Mouse (Mus musculus): Measurements from ENCODE around the gene Prss53.
"Not testable (repeated sequence)": the region's sequence is repeated elsewhere in the genome, so short reads cannot be mapped to it uniquely, and the experiment has no call there.

Prss53 gene

GRCm38 (mm10) chr7:127912190-127912871 is 21.6 kb upstream of the Prss53 start, which contains the start of gene Kat8:
Gene Kat8, plus strand, starts transcription at chr7:127912516.
- peak; percentile 80 to 81 for DNase-seq (ENCODE audit: low spot score in 2 of 2)

DNA sequence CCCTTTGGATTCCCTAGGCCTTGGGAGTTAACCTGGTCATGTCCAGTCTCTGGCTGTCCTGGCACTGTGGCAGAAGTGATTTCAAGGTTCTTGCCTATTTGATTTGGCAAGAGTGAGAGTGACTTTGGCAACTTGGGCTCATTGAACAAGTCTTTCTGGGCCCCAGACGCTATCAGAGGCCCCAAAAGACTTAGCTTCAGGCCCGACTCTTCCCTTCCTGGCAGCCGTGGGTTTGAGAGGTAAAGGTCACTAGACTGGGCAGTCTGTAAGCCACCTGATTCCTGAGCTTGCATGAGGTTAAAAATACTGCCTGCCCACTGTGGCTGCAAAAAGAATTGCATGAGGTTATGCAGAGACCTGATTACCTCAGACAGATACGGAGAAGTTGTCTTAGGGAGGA is 17.9 kb upstream of the Prss53 start:
- DNase-seq (ENCODE audit: low spot score in 2 of 2) = no peak

DNA sequence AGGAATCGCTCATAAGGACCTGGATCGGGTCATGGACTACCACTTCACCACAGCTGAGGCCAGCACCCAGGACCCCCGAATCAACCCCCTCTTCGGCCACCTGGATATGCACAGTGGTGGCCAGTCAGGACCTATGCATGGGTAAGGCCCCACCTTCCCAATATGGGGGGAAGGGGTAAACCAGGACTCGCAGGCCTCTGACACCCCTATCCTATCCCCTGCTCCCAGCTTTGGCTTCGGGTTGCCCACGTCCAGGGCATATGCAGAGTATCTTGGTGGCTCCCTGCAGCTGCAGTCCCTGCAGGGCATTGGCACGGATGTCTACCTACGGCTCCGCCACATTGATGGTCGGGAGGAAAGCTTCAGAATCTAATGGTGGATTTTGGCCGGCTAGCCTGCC is 17.2 kb upstream of the Prss53 start:
- no peak for DNase-seq (ENCODE audit: low spot score in 2 of 2)

- DNase-seq (ENCODE audit: low spot score in 2 of 2) = peak; percentile 74 to 75
Measured at GRCm38 (mm10) chr7:127903971-127904796, 13.4 kb upstream of the Prss53 start, which contains the start of gene Bckdk. Gene Bckdk, plus strand, starts transcription at chr7:127904082.

DNA sequence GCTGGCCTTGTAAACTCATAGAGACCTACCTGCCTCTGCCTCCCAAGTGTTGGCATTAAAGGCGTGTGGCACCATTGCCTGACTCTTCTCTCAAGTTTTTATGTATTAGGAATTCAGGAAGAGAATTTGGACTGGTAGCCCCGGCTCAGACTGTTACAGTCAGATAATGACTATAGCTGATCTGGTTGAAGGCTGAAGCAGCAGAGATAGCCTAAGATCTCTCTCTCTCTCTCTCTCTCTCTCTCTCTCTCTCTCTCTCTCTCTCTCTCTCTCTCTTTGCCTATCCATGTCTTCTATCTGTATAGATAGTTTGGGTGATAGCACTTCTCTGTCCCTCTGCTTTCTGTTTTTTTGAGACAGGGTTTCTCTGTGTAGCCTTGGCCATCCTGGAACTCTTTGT is 11.0 kb upstream of the Prss53 start:
- DNase-seq (ENCODE audit: low spot score in 2 of 2) = no peak

GRCm38 (mm10) chr7:127899997-127900396 is 9.2 kb upstream of the Prss53 start:
- DNase-seq (ENCODE audit: low spot score in 2 of 2) = no peak

DNA sequence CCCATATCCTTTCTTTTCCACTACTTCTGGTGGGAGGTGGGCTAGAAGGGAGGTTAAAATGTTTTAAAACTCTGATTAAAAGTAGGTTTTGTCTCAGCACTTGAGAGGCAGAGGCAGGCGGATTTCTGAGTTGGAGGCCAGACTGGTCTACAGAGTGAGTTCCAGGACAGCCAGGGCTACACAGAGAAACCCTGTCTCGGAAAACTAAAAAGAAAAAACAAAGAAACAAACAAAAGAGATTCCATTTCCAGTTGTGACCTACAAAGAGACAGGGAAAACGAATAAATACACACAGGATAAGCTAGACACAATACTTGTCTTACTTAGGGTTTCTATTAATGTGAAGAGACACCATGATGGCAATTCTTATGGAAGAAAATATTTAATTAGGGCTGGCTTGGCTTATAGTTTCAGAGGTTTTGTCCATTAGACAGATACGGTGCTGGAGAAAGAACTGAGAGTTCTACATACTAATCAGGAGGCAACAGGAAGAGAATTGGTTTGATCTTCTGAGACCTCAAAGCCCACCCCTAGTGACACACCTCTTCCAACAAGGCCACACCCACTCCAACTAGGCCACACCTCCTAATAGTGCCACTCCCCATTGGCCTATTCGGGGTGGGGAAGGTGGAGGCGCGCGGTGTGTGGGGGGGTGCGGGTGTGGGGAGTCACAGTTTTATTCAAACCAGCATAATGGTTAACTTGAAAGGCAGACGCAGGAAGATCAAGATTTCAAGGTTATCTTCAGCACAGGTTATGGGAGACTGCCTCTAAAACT is 7.6 kb upstream of the Prss53 start:
- no peak for DNase-seq (ENCODE audit: low spot score in 2 of 2)

- no peak for DNase-seq (ENCODE audit: low spot score in 2 of 2)
Measured at GRCm38 (mm10) chr7:127897542-127897941, 6.8 kb upstream of the Prss53 start.

- DNase-seq (ENCODE audit: low spot score in 2 of 2) = no peak
Measured at GRCm38 (mm10) chr7:127896384-127896783, 5.6 kb upstream of the Prss53 start.

DNA sequence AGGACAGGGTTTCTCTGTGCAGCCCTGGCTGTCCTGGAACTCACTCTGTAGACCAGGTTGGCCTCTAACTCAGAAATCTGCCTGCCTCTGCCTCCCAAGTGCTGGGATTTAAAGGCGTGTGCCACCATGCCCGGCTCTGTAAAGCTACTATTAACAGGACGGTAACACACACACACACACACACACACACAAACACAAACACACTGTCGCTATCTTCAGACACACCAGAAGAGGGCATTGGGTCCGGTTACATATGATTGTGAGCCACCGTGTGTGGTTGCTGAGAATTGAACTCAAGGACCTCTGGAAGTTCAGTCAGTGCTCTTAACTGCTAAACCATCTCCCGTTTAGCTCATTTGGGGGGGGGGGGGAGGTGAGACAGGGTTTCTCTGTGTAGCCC is 5.1 kb upstream of the Prss53 start:
- DNase-seq (ENCODE audit: low spot score in 2 of 2) = not testable (repeated sequence)

GRCm38 (mm10) chr7:127895442-127895841 is 4.7 kb upstream of the Prss53 start, which contains the start of the genes Gm21974 and Vkorc1:
Gene Gm21974, minus strand, starts transcription at chr7:127895454.
Gene Vkorc1, minus strand, starts transcription at chr7:127895617.
- DNase-seq (ENCODE audit: low spot score in 2 of 2) = peak; percentile 95 to 96

- no peak for DNase-seq (ENCODE audit: low spot score in 2 of 2)
Measured at GRCm38 (mm10) chr7:127894480-127894879, 3.7 kb upstream of the Prss53 start.

DNA sequence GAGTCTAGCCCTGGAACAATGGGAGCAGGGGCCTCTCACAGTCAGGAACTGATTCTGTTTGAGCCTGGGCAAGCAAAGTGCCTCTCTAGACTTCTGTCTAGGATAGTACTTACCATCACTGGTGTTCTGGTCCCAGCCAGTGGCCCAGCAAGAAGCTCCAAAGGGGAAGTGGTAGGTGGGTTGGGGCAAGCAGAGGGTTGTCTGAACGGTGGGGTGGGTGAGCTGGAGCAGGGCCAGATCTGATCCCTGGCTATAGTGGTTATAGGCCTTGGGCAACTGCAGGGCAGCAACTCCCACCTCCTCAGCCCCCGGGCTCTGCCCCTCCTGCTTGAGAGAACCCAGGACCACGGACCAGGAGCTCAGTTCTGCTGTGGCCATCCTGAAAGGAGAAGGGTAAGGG is 1.9 kb downstream of the Prss53 start:
- DNase-seq (ENCODE audit: low spot score in 2 of 2) = no peak

- no peak for DNase-seq (ENCODE audit: low spot score in 2 of 2)
Measured at GRCm38 (mm10) chr7:127887781-127888180, 3.0 kb downstream of the Prss53 start.

DNA sequence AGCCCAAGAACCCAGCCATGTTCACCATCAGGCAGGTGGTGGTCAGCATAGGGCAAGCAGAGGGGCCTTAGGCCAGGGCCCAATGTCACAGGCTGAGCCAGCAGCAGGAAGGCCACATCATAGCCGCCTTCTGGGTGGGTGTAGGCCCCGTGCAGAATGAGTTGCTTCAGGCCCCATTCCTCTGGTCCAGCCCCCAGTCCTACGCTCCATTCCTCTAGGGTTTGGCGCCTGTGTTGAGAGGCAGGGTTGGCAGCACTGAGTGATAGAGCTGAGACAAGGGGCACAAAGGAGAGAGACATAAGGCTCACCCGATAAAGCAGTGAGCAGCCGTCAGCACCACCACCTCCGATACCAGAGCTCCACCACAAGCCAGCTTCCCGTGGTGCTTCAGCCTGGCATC is 3.6 kb downstream of the Prss53 start:
- DNase-seq (ENCODE audit: low spot score in 2 of 2) = no peak

- no peak for DNase-seq (ENCODE audit: low spot score in 2 of 2)
Measured at GRCm38 (mm10) chr7:127886551-127886950, 4.2 kb downstream of the Prss53 start.

GRCm38 (mm10) chr7:127885951-127886350 is 4.8 kb downstream of the Prss53 start:
- DNase-seq (ENCODE audit: low spot score in 2 of 2) = no peak

GRCm38 (mm10) chr7:127880431-127880830 is 10.3 kb downstream of the Prss53 start:
- no peak for DNase-seq (ENCODE audit: low spot score in 2 of 2)

DNA sequence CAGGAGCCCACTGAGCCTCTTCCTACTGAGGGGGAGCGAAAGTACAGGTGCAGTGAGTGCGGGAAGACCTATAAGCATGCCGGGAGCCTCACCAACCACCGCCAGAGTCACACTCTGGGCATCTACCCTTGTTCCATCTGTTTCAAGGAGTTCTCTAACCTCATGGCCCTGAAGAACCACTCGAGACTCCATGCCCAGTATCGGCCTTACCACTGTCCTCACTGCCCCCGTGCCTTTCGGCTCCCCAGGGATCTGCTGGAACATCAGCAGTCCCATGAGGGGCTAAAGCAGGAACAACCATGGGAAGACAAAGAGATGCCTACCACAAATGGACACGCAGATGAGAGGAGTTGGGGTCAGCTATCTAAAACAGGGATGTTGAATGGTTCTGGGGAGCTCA is 11.5 kb downstream of the Prss53 start:
- DNase-seq (ENCODE audit: low spot score in 2 of 2) = no peak

GRCm38 (mm10) chr7:127876467-127877348 is 14.1 kb downstream of the Prss53 start, which contains the start of gene Zfp668:
Gene Zfp668, minus strand, starts transcription at chr7:127876828.
- peak; percentile 84 to 87 for DNase-seq (ENCODE audit: low spot score in 2 of 2)

DNA sequence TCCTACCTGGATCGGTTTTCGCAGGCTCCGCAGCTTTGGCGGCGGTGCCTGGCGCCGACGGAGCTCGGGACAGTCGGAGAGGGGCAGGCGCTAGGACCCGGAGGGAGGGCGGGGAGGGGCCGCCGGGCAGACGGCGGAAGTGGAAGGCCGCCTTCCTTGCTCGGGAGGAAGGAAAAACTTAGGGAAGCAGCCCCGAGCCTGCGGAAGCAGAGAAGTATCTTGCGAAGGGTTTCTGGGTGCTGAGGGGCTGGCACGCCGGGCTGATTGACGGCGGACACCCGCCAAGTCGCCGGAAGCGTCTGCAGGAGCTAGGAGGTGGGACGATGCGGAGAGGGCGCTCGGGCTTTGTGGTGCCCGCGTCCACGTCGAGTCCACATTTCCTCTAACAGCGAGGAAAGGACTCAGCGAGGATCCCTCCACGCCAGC is 14.7 kb downstream of the Prss53 start, which contains the start of gene Zfp646:
TSS of gene Zfp646 (plus strand) at position 181 of the 426 bp plus-strand sequence.
- peak; percentile 56 to 68 for DNase-seq (ENCODE audit: low spot score in 2 of 2)

Data from right cerebral cortex, postnatal 36 days (tissue).